9 mouse cellular contexts compared by ENCODE assay signal in genomic region chr10:77129637-77130410, GRCm38 (mm10). TPM values are rescaled to one million over a fixed set of nuclear protein-coding genes. Genes with fewer than 3 reads are reported as not detected.
DNase-seq lines count a peak whose midpoint lies in the region; ATAC-seq and TF ChIP-seq lines count a peak whose summit lies in the region.
"Had no signal": no experiment of that assay in that cellular context is flagged by ENCODE, and none has a peak within 500 bp of the region (broad histone marks: within the 10 kb centered on the region; RNA-seq: fewer than 3 reads in every experiment).

No protein-coding gene starts in this region.

- H3K36me3 ChIP-seq in hindbrain, embryonic 14.5 days (replicated peaks; ENCODE audit: control insufficient read depth, insufficient read depth) = no peaks in the 10 kb centered on the region
- no peaks in the 10 kb centered on the region for H3K36me3 ChIP-seq in hindbrain, embryonic 13.5 days
- H3K36me3 ChIP-seq in stomach, embryonic 16.5 days (ENCODE audit: control insufficient read depth, insufficient read depth, low read length) = no peaks in the 10 kb centered on the region
- H3K36me3 ChIP-seq in stomach, postnatal 0 days (ENCODE audit: control insufficient read depth, insufficient read depth, low read length) = no peaks in the 10 kb centered on the region
- H3K36me3 ChIP-seq: liver, embryonic 15.5 days had no signal

- no peaks in the 10 kb centered on the region for H3K27me3 ChIP-seq in hindbrain, embryonic 14.5 days (ENCODE audit: control insufficient read depth, insufficient read depth, low read length)
- no peaks in the 10 kb centered on the region for H3K27me3 ChIP-seq in hindbrain, embryonic 13.5 days
- H3K27me3 ChIP-seq in stomach, embryonic 16.5 days (ENCODE audit: control insufficient read depth, insufficient read depth, low read length) = no peaks in the 10 kb centered on the region
- H3K27me3 ChIP-seq in stomach, postnatal 0 days (ENCODE audit: control insufficient read depth, insufficient read depth, low read length) = no peaks in the 10 kb centered on the region
- H3K27me3 ChIP-seq: liver, embryonic 15.5 days had no signal

- TF ChIP-seq EP300 in stomach, postnatal 0 days (optimal IDR thresholded peaks at IDR 0.05) = no peak

- peaks cover 10% of the 10 kb centered on the region for H3K4me1 ChIP-seq in hindbrain, embryonic 14.5 days (replicated peaks; ENCODE audit: control insufficient read depth, insufficient read depth, low read length)
- peaks cover 45% of the 10 kb centered on the region for H3K4me1 ChIP-seq in hindbrain, embryonic 13.5 days (replicated peaks)
- H3K4me1 ChIP-seq in stomach, embryonic 16.5 days (ENCODE audit: control insufficient read depth, insufficient read depth, low read length) = peaks cover 38% of the 10 kb centered on the region
- no peaks in the 10 kb centered on the region; the same call in 1 of the 2 replicates for H3K4me1 ChIP-seq in stomach, postnatal 0 days (replicated peaks; ENCODE audit: control insufficient read depth, insufficient read depth)

- no peak overlapping the region for H3K4me3 ChIP-seq in hindbrain, embryonic 14.5 days (replicated peaks; ENCODE audit: low read length)
- H3K4me3 ChIP-seq in hindbrain, embryonic 13.5 days = no peak overlapping the region
- H3K4me3 ChIP-seq in stomach, embryonic 16.5 days (replicated peaks; ENCODE audit: low read length) = no peak overlapping the region
- H3K4me3 ChIP-seq in stomach, postnatal 0 days (ENCODE audit: low read depth, low read length) = no peak overlapping the region
- H3K4me3 ChIP-seq: liver, embryonic 15.5 days had no signal

- no peak overlapping the region for H3K9ac ChIP-seq in hindbrain, embryonic 14.5 days
- H3K9ac ChIP-seq in hindbrain, embryonic 13.5 days = no peak overlapping the region
- H3K9ac ChIP-seq in stomach, embryonic 16.5 days (ENCODE audit: low read length) = peak overlapping the region; percentile 43; the same call in 1 of the 2 replicates
- H3K9ac ChIP-seq in stomach, postnatal 0 days (ENCODE audit: low read length) = no peak overlapping the region
- H3K9ac ChIP-seq: liver, embryonic 15.5 days had no signal

- DNase-seq in hindbrain, embryonic 14.5 days (ENCODE audit: low spot score) = peak; percentile 49
- DNase-seq in stomach, postnatal 0 days (ENCODE audit: low spot score) = no peak
- DNase-seq in cerebellum, postnatal 25 days = peak; percentile 26 to 58
- no peak for DNase-seq in kidney, postnatal 25 days
- no peak for DNase-seq in right cerebral cortex, postnatal 36 days (ENCODE audit: low spot score in 2 of 2)

- TF ChIP-seq CTCF in stomach, postnatal 0 days (IDR thresholded peaks at IDR 0.05; ENCODE audit: low read depth) = no peak

- H3K9me3 ChIP-seq in hindbrain, embryonic 14.5 days (ENCODE audit: control insufficient read depth, low read length) = no peaks in the 10 kb centered on the region
- no peaks in the 10 kb centered on the region; the same call in 1 of the 2 replicates for H3K9me3 ChIP-seq in hindbrain, embryonic 13.5 days
- H3K9me3 ChIP-seq in stomach, embryonic 16.5 days (replicated peaks; ENCODE audit: control insufficient read depth, low read length) = no peaks in the 10 kb centered on the region
- no peaks in the 10 kb centered on the region for H3K9me3 ChIP-seq in stomach, postnatal 0 days (ENCODE audit: control insufficient read depth, low read length)
- H3K9me3 ChIP-seq: liver, embryonic 15.5 days had no signal

- WGBS in hindbrain, embryonic 14.5 days = 82% methylated on average over 6 of the region's 6 CpGs
- WGBS in hindbrain, embryonic 13.5 days = 70% methylated on average over 6 of the region's 6 CpGs
- WGBS in stomach, embryonic 16.5 days = 77% methylated on average over 6 of the region's 6 CpGs
- 82% methylated on average over 6 of the region's 6 CpGs for WGBS in stomach, postnatal 0 days

- ATAC-seq in hindbrain, embryonic 14.5 days (ENCODE audit: low FRiP score) = 0 out of 2 replicates have a peak, but pooled peaks have one; percentile 19
- no peak; the same call in 1 of the 2 replicates for ATAC-seq in hindbrain, embryonic 13.5 days (ENCODE audit: low FRiP score)
- no peak for ATAC-seq in stomach, embryonic 16.5 days (ENCODE audit: insufficient read depth, low FRiP score)
- ATAC-seq in stomach, postnatal 0 days (ENCODE audit: low FRiP score, low TSS enrichment) = no peak
- no peak for ATAC-seq in frontal cortex, adult (ENCODE audit: low TSS enrichment)

- no peak overlapping the region for H3K4me2 ChIP-seq in hindbrain, embryonic 14.5 days (replicated peaks)
- H3K4me2 ChIP-seq in hindbrain, embryonic 13.5 days = no peak overlapping the region
- H3K4me2 ChIP-seq in stomach, embryonic 16.5 days (ENCODE audit: low read depth, low read length) = no peak overlapping the region
- no peak overlapping the region for H3K4me2 ChIP-seq in stomach, postnatal 0 days (replicated peaks; ENCODE audit: low read depth)
- H3K4me2 ChIP-seq: liver, embryonic 15.5 days had no signal

- H3K27ac ChIP-seq in hindbrain, embryonic 14.5 days = no peak overlapping the region
- no peak overlapping the region for H3K27ac ChIP-seq in hindbrain, embryonic 13.5 days
- no peak overlapping the region for H3K27ac ChIP-seq in stomach, embryonic 16.5 days (ENCODE audit: low read length)
- no peak overlapping the region for H3K27ac ChIP-seq in stomach, postnatal 0 days (replicated peaks)
- H3K27ac ChIP-seq: liver, embryonic 15.5 days had no signal

RNA-seq across cellular contexts. Expression of gene Col18a1, which starts 36.5 kb away (rescaled TPM):
- polyA plus RNA-seq in hindbrain, embryonic 14.5 days (2014; fragmentation: Nextera tagmentation; extraction: Ambion mirVana) = 38.6 and 51.2 TPM in 2 replicates
- 53.1 and 62.7 TPM in 2 replicates for polyA plus RNA-seq in hindbrain, embryonic 13.5 days (2015; fragmentation: Nextera tagmentation; extraction: Ambion mirVana)
- 78.9 and 82.2 TPM in 2 replicates for polyA plus RNA-seq in stomach, embryonic 16.5 days (2015; fragmentation: Nextera tagmentation; extraction: Ambion mirVana)
- polyA plus RNA-seq in stomach, postnatal 0 days (2015; fragmentation: Nextera tagmentation; extraction: Ambion mirVana) = 26.3 and 26.6 TPM in 2 replicates

Comparison
In these comparisons a context has a peak if more than half of its experiments do, and no peak if none do; other contexts are left out.
1. DNase-seq: peak in hindbrain, embryonic 14.5 days (single experiment) and cerebellum, postnatal 25 days (2 of 2); none in stomach, postnatal 0 days (single experiment), kidney, postnatal 25 days (0 of 2) and right cerebral cortex, postnatal 36 days (0 of 2).